Mouse (Mus musculus) hindbrain, embryonic 16.5 days (tissue): ENCODE results near the gene Stat1. TPM values are rescaled to one million over a fixed set of nuclear protein-coding genes. Genes with fewer than 3 reads are reported as not detected.

ENCODE experiments used
- ATAC-seq: fragments of 200-750 bp; cut with Nextera tagmentation; 2 replicates; pipeline ENCODE4 v1.8.0; 2017; ENCODE audit warnings: moderate TSS enrichment, moderate library complexity
- H3K27ac ChIP-seq: fragments of 300-500 bp; sonication (generic); 2 replicates; pipeline ENCODE4 v1.5.1; 2014; ENCODE audit warnings: low read depth, mild to moderate bottlenecking, control low read depth, low read length, moderate library complexity
- H3K27me3 ChIP-seq: fragments of 300-500 bp; sonication (generic); replicated peaks from 2 replicates; pipeline ENCODE4 v1.6.1; 2014; ENCODE audit warnings: low read length; ENCODE audit not compliant: control insufficient read depth, insufficient read depth
- H3K36me3 ChIP-seq: fragments of 300-500 bp; sonication (generic); 2 replicates; pipeline ENCODE4 v1.6.1; 2014; ENCODE audit warnings: mild to moderate bottlenecking, low read length, moderate library complexity, mixed read lengths; ENCODE audit not compliant: control insufficient read depth, insufficient read depth
- H3K4me1 ChIP-seq: fragments of 300-500 bp; sonication (generic); 2 replicates; pipeline ENCODE4 v1.6.1; 2014; ENCODE audit warnings: low read depth, low read length; ENCODE audit not compliant: control insufficient read depth, insufficient read depth
- H3K4me2 ChIP-seq: fragments of 300-500 bp; sonication (generic); 2 replicates; pipeline ENCODE4 v1.6.1; 2014; ENCODE audit warnings: mild to moderate bottlenecking, low read length, control low read depth, moderate library complexity
- H3K4me3 ChIP-seq: fragments of 300-500 bp; sonication (generic); 2 replicates; pipeline ENCODE4 v1.5.1; 2014; ENCODE audit warnings: mild to moderate bottlenecking, low read length, control low read depth, moderate library complexity
- H3K9ac ChIP-seq: fragments of 300-500 bp; sonication (generic); 2 replicates; pipeline ENCODE4 v1.6.1; 2014; ENCODE audit warnings: low read depth, mild to moderate bottlenecking, control low read depth, low read length, moderate library complexity
- H3K9me3 ChIP-seq: fragments of 300-500 bp; sonication (generic); 2 replicates; pipeline ENCODE4 v1.6.1; 2014; ENCODE audit warnings: mild to moderate bottlenecking, low read length, moderate library complexity; ENCODE audit not compliant: control insufficient read depth
- WGBS: fragments of 180-500 bp; shearing (Covaris S2); extraction: QIAGEN DNeasy Blood & Tissue Kit; methylation state at CpG from one replicate; pipeline ENCODE4 v1.1.7; 2014; 5-methylcytosine and 5-hydroxymethylcytosine counted together
- polyA plus RNA-seq: library from polyadenylated mRNA; unstranded; fragments of >200 nt; fragmentation: Nextera tagmentation; extraction: Ambion mirVana; gene quantifications from 2 replicates; pipeline ENCODE4 v1.2.1, GENCODE M21; 2015

Gene Stat1
- polyA plus RNA-seq = 13.8 and 14.2 TPM in 2 replicates

DNA sequence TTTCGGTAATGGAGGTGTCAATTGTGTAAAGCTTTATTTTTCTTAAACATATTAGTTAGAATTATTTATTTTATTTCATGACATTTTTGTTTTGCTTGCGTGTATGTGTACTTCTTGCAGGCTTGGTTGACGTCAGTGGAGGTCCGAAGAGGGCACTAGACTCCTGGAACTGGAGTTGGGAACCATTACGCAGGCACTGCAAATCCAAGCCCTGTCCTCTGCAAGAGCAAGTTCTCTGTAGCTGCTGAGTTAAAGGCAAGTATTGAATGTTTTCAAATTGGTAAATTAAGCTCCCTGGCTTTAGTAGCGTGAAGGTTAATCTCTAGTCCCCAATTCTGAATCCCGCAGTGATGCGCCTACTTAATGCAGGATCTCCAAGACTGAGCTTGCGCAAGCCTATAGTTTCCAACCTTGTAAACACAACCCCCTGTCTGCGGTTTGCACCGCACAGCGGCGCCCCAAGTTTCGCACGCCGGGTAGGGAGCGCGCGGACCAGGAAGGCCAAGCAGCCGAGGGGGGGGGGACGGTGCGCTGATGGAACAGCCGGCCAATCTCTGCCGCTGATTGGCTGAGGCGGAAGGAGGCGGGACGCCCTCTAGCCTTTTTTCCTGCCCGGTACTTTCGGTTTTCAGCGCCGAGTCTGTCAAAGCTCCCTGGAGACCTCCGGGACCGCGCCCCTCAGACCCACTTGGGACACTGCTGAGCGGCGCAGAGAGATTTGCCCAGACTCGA, at the start of gene Stat1:
Gene Stat1 (plus strand): TSS at position 581 of the 732 bp plus-strand sequence.
- Histone ChIP-seq H3K36me3 (no peaks in the 10 kb centered on the region), H3K27ac (0 out of 2 replicates have a peak within 1 kb of the TSS, but pooled peaks have one; percentile 54), H3K4me2 (peak within 1 kb of the TSS; percentile 81), H3K9me3 (no peaks in the 10 kb centered on the region), H3K9ac (peak within 1 kb of the TSS; percentile 76), H3K4me1 (no peaks in the 10 kb centered on the region; the same call in 1 of the 2 replicates), H3K27me3 (no peaks in the 10 kb centered on the region), H3K4me3 (peak within 1 kb of the TSS; percentile 69)
- ATAC-seq = peak; percentile 94
- 5% methylated on average over 30 of the region's 37 CpGs for WGBS

DNA sequence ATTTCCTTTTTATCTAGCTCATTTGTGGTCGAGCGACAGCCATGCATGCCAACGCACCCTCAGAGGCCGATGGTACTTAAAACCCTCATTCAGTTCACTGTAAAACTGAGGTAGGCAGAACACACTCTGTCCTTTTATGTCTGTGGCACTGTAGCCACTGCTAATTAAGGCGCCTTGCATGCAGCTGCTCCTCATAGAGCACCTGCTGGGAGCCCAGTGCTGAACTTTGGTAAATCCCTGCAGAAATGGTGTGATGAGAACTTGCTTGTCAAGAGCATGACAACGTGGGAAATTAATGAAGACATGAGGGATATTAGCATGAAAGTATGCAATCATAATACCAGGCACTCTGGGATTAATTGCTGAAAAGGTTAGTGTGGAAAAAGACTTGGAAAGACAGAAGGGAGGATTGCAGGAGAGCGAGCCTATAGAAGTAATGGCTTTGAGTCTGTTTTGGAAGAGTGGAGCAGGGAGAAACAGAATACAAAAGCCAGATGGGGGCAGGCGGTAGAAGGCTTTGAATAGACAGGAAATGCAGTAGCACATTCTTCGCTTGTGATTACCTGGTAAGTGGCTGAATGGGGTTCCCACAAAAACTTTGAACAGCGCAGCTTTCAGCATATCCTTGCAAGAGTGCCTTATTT, 39.4 kb upstream of the Stat1 start:
- Histone ChIP-seq H3K4me3 (no peak overlapping the region), H3K27ac (no peak overlapping the region), H3K27me3 (no peaks in the 10 kb centered on the region), H3K4me1 (peaks cover 7% of the 10 kb centered on the region), H3K9ac (no peak overlapping the region), H3K4me2 (peak overlapping the region; percentile 19), H3K36me3 (no peaks in the 10 kb centered on the region), H3K9me3 (no peaks in the 10 kb centered on the region)
- 10% methylated on average over 10 of the region's 10 CpGs for WGBS
- ATAC-seq = peak; percentile 81

DNA sequence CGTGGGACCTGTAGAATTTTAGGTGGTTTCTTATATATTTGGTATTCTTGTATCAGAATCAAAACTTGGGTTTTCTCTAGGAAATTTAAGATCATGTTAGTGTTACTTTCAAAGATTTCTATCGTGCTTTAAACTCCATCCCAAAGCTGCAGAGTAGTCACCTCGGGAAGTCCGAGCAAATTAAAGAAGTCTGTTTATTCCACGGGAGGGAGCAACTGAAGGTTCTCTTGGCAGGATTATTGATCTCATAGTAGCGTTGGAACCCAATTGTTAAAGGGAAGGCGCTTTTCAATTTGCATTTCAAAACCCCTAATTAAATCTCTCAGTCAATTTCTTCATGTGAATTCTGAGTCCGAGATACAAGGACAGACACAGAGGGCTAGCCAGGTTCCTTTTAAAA, 38.9 kb upstream of the Stat1 start:
- no peak for ATAC-seq
- H3K27ac ChIP-seq = no peak overlapping the region
- 10% methylated on average over 8 of the region's 8 CpGs for WGBS
- H3K9me3 ChIP-seq = no peaks in the 10 kb centered on the region
- H3K9ac ChIP-seq = no peak overlapping the region
- H3K4me1 ChIP-seq = peaks cover 7% of the 10 kb centered on the region
- no peak overlapping the region for H3K4me3 ChIP-seq
- peak overlapping the region; percentile 19; the same call in 1 of the 2 replicates for H3K4me2 ChIP-seq
- H3K36me3 ChIP-seq = no peaks in the 10 kb centered on the region
- H3K27me3 ChIP-seq = no peaks in the 10 kb centered on the region

- Histone ChIP-seq H3K4me3 (no peak overlapping the region), H3K9me3 (no peaks in the 10 kb centered on the region), H3K4me1 (no peaks in the 10 kb centered on the region), H3K27ac (no peak overlapping the region), H3K27me3 (no peaks in the 10 kb centered on the region), H3K36me3 (no peaks in the 10 kb centered on the region), H3K9ac (no peak overlapping the region), H3K4me2 (no peak overlapping the region)
- ATAC-seq = no peak
- WGBS = 46% methylated on average over 4 of the region's 4 CpGs
These were observed 33.0 kb upstream of the Stat1 start for GRCm38 (mm10) chr1:52086236-52086635.

DNA sequence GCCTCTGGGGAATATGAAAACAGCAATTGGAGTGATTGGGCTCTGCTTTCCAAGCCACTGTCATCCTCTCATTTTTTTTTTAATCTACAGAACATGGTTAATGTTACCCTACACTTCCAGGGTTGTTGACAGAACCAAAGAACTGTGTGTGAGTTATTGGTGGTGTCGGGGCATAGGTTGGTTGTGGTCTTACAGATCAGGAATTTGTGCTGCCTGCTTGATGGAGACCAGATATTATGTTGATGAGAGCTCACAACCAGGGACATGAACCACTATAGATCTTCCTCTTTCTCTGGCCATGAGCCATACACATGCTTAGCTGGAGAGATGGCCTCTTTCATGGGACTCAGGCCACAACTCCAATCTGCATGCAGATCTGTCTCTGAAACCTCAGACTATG, 32.1 kb upstream of the Stat1 start:
- H3K4me2 ChIP-seq = no peak overlapping the region
- no peak overlapping the region for H3K4me3 ChIP-seq
- WGBS = 82% methylated on average over 1 of the region's 1 CpGs
- ATAC-seq = no peak
- H3K27me3 ChIP-seq = no peaks in the 10 kb centered on the region
- H3K9ac ChIP-seq = no peak overlapping the region
- no peaks in the 10 kb centered on the region for H3K36me3 ChIP-seq
- H3K27ac ChIP-seq = no peak overlapping the region
- H3K9me3 ChIP-seq = no peaks in the 10 kb centered on the region
- no peaks in the 10 kb centered on the region for H3K4me1 ChIP-seq

DNA sequence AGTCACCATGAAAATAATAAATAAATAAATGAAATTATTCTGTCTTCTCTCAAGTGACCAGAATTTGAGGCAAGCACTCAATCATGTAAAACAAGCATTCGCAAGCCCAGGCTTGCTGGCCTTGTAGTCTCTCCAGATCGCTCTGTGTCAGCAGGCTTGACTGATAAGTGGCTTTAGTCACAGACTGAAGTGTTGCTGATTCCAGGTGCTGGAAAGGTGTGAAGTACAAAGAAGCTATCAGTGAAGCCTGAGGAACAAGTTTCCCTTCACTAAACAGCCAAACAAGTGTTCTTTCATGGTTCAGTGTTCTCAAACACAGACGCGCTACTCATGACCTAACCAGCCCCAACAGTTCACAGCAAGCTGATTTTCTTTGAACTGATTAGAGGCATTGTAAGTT, 30.6 kb upstream of the Stat1 start:
- Histone ChIP-seq H3K27me3 (no peaks in the 10 kb centered on the region), H3K4me2 (no peak overlapping the region), H3K4me1 (no peaks in the 10 kb centered on the region), H3K27ac (no peak overlapping the region), H3K9me3 (no peaks in the 10 kb centered on the region), H3K36me3 (no peaks in the 10 kb centered on the region), H3K9ac (no peak overlapping the region), H3K4me3 (no peak overlapping the region)
- ATAC-seq = no peak
- WGBS = 68% methylated on average over 4 of the region's 4 CpGs

GRCm38 (mm10) chr1:52098618-52099232, 20.5 kb upstream of the Stat1 start:
- no peak overlapping the region for H3K4me2 ChIP-seq
- no peaks in the 10 kb centered on the region for H3K9me3 ChIP-seq
- peak; percentile 50; the same call in 1 of the 2 replicates for ATAC-seq
- no peak overlapping the region for H3K27ac ChIP-seq
- no peaks in the 10 kb centered on the region for H3K36me3 ChIP-seq
- 72% methylated on average over 3 of the region's 3 CpGs for WGBS
- H3K27me3 ChIP-seq = no peaks in the 10 kb centered on the region
- no peaks in the 10 kb centered on the region for H3K4me1 ChIP-seq
- H3K4me3 ChIP-seq = no peak overlapping the region
- no peak overlapping the region for H3K9ac ChIP-seq

DNA sequence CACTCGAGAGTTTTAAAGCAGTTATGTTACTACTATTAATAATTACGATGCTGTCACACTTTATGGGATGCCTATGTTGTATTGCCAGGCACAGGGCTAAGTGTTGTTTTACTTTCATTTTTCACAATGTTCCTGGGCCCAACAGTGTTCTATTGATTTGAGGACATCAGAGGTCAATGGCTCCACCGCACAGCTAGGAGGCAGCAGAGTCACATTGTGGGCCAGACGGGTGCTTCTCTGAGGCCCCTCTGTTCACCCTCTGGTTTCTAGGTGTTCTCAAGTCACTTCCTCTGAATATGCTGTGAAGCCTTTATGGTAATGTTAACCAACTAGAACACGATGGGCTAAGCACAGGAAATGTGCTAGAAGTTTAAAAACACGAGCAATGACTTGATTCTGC, 18.7 kb upstream of the Stat1 start:
- Histone ChIP-seq H3K4me1 (no peaks in the 10 kb centered on the region), H3K9ac (no peak overlapping the region), H3K9me3 (no peaks in the 10 kb centered on the region), H3K27ac (no peak overlapping the region), H3K27me3 (no peaks in the 10 kb centered on the region), H3K4me3 (no peak overlapping the region), H3K36me3 (no peaks in the 10 kb centered on the region), H3K4me2 (no peak overlapping the region)
- WGBS = 77% methylated on average over 6 of the region's 6 CpGs
- no peak for ATAC-seq

DNA sequence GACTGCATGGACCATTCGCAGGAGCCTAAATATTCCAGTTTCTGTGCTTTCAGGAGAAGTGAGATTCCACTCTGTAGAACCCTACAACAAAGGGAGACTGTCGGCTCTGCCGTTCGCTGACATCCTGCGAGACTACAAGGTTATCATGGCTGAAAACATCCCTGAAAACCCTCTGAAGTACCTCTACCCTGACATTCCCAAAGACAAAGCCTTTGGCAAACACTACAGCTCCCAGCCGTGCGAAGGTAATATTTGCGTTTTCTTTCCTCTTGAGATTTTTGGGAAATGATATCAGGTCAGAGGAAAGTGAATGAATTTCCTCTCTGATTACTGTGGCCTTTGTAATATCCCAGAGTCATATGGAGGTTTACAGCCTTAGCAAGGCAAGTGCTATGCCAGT, 16.4 kb upstream of the Stat1 start:
- WGBS = 92% methylated on average over 8 of the region's 8 CpGs
- Histone ChIP-seq H3K9me3 (no peaks in the 10 kb centered on the region), H3K27ac (no peak overlapping the region), H3K9ac (no peak overlapping the region), H3K4me2 (no peak overlapping the region), H3K27me3 (no peaks in the 10 kb centered on the region), H3K36me3 (no peaks in the 10 kb centered on the region), H3K4me1 (no peaks in the 10 kb centered on the region), H3K4me3 (no peak overlapping the region)
- ATAC-seq = no peak
